Mouse (Mus musculus): ENCODE measurements around the gene Ino80b.
"Not testable (repeated sequence)": the region's sequence is repeated elsewhere in the genome, so short reads cannot be mapped to it uniquely, and the experiment has no call there.

The Ino80b gene

GRCm38 (mm10) chr6:83125331-83125730 is at the start of gene Ino80b:
Gene Ino80b (minus strand): TSS chr6:83125431.
- no peak for DNase-seq (ENCODE audit: low read depth, low spot score)

DNA sequence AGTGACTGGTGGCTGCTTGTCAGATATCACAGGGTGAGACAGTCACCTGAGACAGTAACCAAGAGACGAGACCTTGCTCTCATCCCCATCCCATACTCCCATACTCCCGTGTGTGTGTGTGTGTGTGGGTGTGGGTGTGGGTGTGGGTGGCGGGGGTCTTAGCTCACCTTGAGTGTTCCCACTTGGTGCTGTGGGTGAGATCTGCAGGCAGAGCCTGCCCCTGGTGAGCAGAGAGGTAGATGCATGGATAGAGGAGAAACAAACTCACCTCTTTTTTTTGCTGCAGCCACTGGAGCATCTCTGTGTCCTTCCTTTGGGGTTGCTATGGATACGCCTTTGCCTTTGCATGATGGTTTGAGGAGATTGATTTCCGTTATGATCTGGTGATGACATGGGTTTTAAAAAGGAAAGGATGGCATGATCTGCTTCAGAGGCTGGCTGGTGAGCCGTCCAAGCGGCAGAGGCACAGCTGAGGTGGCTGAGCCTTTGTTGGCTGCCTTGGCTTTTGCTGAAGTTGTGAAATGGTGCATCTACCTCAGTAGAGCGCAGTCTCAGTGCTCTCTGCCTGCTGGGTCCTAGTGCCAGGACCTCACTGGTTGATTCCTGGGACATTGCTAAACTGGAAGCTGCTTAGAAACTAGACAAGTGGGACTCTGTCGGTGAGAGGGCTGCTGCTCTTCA is 47.1 kb upstream of the Ino80b start:
- DNase-seq (ENCODE audit: low read depth, low spot score), result no peak

GRCm38 (mm10) chr6:83171063-83171462 is 45.8 kb upstream of the Ino80b start:
- no peak for DNase-seq (ENCODE audit: low read depth, low spot score)

DNA sequence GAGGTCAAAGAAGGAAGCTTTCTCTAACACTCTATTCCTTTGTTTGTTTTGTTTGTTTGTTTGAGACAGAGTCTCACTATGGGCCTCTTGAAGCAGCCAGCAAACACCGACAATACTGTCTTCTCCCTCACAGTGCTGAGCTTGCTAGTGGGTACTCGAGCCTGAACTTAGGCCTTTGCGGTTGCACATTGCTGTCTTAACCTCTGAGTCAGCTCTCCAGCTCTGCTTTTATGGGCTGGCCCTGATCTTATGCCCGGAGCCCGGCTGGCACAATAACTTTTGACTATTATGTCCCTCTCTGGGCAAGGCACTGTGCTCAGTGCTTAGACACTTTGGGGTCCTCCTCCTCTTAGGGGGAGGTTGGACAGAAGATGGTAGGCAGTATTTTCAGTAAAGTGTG is 44.6 kb upstream of the Ino80b start:
- no peak for DNase-seq (ENCODE audit: low read depth, low spot score)

- DNase-seq (ENCODE audit: low read depth, low spot score), result no peak
These were observed 41.0 kb upstream of the Ino80b start for GRCm38 (mm10) chr6:83166243-83166630.

DNA sequence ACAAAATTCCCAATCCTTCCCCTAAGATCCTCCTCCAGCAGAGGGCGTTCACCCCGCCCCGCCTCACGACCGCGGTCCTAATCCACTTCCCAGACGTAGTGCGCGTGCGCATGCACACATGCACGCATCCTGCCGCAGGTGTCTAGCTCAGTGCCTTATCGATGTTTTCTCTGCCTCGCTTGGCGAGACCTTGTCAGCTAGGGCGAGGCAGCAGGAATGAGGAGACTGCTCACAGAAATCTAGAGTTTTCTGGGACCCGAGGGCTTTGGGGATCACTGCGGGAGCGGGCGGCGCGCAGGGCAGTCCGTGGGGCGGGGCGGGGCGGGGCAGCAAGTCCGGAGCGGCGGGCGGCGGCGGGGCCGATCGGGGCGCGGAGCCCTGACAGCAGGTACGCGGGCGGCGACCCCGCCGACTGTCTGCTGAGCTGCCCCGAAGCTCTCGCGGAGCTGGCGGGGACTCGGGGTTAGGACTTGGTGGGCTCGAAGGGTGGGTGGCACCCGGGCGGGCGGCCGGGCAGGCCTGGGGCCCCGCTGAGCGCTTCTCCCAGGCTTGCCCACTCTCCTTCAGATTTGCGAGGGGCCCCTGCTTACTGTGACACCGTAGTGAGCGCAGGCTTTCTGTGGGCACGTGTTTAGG is 40.5 kb upstream of the Ino80b start, which contains the start of gene Dctn1:
TSS of gene Dctn1 (plus strand) at position 314 of the 636 bp plus-strand sequence.
- peak; percentile 86 for DNase-seq (ENCODE audit: low read depth, low spot score)

DNA sequence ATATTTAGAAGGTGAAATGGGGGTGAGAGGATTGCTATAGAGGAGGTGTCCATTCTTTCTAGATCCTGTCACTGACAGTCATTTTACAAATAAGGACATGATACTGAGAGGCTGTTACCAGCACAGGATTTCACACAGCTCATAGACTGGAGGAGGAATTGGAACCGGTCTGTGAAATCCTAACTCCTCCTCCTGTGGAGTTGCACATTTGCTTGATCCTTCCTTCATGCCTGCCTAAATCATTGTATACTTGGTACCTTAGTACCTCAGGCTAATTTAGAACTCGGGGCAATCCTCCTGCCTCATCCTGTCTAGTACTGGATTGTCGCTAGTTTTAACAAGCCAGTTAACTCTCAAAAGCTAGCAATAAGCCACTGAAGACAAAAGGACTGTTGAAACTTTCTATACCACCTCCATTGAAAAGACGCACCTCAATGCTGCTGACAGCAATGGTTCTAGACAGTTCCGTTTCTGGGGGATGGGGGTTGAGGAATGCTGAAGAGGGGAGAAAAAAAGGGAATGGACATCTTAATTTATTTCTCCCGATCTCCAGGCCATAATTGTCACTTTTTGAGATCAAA is 39.9 kb upstream of the Ino80b start:
- no peak for DNase-seq (ENCODE audit: low read depth, low spot score)

GRCm38 (mm10) chr6:83162701-83163100 is 37.5 kb upstream of the Ino80b start:
- no peak for DNase-seq (ENCODE audit: low read depth, low spot score)

GRCm38 (mm10) chr6:83161921-83162641 is 36.9 kb upstream of the Ino80b start:
- no peak for DNase-seq (ENCODE audit: low read depth, low spot score)

DNA sequence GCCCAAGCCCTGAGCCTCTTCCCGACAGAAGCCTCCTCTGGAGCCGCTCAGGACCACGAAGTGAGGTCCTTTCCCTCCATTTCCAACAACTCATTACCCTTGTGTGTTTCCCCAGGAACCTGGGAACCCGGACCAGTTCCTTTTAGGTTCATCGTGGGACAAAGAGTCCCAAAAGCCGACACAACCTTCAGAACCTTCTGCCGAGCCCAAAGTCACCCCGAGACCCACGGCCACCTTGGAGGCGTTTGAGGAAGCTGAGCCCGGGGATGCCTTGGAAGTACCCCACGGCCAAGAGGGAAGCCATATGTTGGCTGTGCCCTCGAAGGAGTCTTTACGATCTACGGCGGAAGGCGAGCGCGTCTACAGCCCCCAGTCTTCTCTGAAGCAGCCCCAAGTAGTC is 36.2 kb upstream of the Ino80b start:
- DNase-seq (ENCODE audit: low read depth, low spot score), result no peak

DNA sequence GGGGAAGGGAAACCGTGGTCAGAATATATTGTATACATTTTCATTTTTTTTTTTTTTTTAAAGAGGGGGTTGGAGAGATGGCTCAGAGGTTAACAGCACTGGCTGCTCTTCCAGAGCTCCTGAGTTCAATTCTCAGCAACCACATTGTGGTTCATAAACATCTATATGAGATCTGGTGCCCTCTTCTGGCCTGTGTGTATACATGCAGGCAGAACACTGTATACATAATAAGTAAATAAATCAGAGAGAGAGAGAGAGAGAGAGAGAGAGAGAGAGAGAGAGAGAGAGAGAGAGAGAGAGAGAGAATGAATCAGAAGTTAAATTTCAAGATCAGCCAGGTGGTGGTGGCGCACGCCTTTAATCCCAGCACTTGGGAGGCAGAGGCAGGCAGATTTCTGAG is 34.2 kb upstream of the Ino80b start:
- DNase-seq (ENCODE audit: low read depth, low spot score), result not testable (repeated sequence)

GRCm38 (mm10) chr6:83156259-83156684 is 31.0 kb upstream of the Ino80b start, which contains the start of the genes Wdr54 and 1700003E16Rik:
Gene Wdr54 (minus strand): TSS chr6:83156397.
Gene 1700003E16Rik (plus strand): TSS chr6:83156404.
- no peak for DNase-seq (ENCODE audit: low read depth, low spot score)

DNA sequence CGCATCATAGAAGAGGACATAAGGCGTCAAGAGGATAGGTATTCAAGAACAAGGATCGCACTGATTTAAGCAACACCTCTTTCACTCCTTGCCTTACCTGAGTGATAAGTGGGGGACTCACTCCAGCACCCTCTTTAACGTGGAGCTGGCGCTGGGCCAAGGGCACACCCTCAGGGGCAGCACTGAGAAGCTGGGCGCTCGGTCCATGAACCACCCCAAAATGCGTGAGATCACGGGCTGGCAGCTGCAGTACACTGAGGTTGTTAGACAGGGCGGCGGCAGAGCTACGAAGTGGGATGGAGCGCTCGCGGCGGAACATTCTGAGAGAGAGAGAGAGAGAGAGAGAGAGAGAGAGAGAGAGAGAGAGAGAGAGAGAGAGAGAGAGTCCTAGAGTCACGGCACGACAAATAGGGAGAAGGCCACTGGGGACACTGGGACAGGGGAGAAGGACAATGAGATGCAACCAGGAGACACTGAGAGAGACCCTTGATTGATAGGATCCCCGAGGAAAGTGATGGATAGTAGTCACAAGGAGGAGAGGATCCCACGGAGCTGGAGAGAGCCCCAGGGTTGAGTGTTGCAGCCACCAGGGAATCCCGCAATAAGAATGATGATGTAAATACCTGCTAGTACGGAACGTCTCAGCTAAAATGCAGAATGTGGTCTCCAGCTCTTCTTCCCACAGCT is 30.5 kb upstream of the Ino80b start:
- DNase-seq (ENCODE audit: low read depth, low spot score), result no peak

GRCm38 (mm10) chr6:83153485-83153884 is 28.3 kb upstream of the Ino80b start:
- DNase-seq (ENCODE audit: low read depth, low spot score), result no peak

- DNase-seq (ENCODE audit: low read depth, low spot score), result no peak
These were observed 27.8 kb upstream of the Ino80b start for GRCm38 (mm10) chr6:83153038-83153437.

GRCm38 (mm10) chr6:83151721-83152120 is 26.5 kb upstream of the Ino80b start:
- DNase-seq (ENCODE audit: low read depth, low spot score), result no peak

- no peak for DNase-seq (ENCODE audit: low read depth, low spot score)
These were observed 22.0 kb upstream of the Ino80b start for GRCm38 (mm10) chr6:83147280-83147679.

DNA sequence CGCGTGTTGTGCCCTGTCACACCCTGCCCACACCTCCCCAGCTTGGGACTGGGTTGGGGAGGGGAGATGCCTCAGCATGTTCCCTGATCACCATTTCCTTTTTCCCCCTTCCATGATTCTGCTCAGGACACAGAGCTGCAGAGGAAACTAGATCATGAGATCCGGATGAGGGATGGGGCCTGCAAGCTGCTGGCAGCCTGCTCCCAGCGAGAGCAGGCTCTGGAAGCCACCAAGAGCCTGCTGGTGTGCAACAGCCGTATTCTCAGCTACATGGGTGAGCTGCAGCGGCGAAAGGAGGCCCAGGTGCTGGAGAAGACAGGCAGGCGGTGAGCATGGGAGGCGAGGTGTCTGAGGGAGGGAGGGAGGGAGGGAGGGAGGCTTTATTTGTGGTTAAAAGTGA is 20.6 kb upstream of the Ino80b start:
- DNase-seq (ENCODE audit: low read depth, low spot score), result no peak

- no peak for DNase-seq (ENCODE audit: low read depth, low spot score)
These were observed 20.0 kb upstream of the Ino80b start for GRCm38 (mm10) chr6:83145209-83145608.

- no peak for DNase-seq (ENCODE audit: low read depth, low spot score)
These were observed 17.7 kb upstream of the Ino80b start for GRCm38 (mm10) chr6:83142886-83143285.

GRCm38 (mm10) chr6:83142211-83142731 is 17.0 kb upstream of the Ino80b start:
- no peak for DNase-seq (ENCODE audit: low read depth, low spot score)
